Mouse (Mus musculus) midbrain, embryonic 11.5 days (tissue): Measurements from ENCODE around the gene Zfand4. TPM values are rescaled to one million over a fixed set of nuclear protein-coding genes. Genes with fewer than 3 reads are reported as not detected.
A peak's percentile ranks its signal among the peaks of the same experiment; 100 is the strongest.
"Not testable (repeated sequence)": the region's sequence is repeated elsewhere in the genome, so short reads cannot be mapped to it uniquely, and the experiment has no call there.

Experiments used
- ATAC-seq: fragments of 200-750 bp; cut with Nextera tagmentation; 2 replicates; pipeline ENCODE4 v1.8.0; 2017; ENCODE audit warnings: moderate TSS enrichment, moderate library complexity; ENCODE audit not compliant: low FRiP score
- DNase-seq: peaks from one replicate; pipeline ENCODE4 v3.0.0; 2015; ENCODE audit warnings: low spot score; ENCODE audit errors: missing footprints
- H3K27ac ChIP-seq: fragments of 300-500 bp; sonication (generic); 2 replicates; pipeline ENCODE4 v1.5.1; 2014; ENCODE audit warnings: low read depth, low read length
- H3K27me3 ChIP-seq: fragments of 300-500 bp; sonication (generic); 2 replicates; pipeline ENCODE4 v1.6.1; 2014; ENCODE audit warnings: mild to moderate bottlenecking, low read length, moderate library complexity, mixed read lengths; ENCODE audit not compliant: control insufficient read depth, insufficient read depth
- H3K36me3 ChIP-seq: fragments of 300-500 bp; sonication (generic); 2 replicates; pipeline ENCODE4 v1.6.1; 2014; ENCODE audit warnings: mild to moderate bottlenecking, low read length, moderate library complexity, mixed read lengths; ENCODE audit not compliant: control insufficient read depth, insufficient read depth
- H3K4me1 ChIP-seq: fragments of 300-500 bp; sonication (generic); 2 replicates; pipeline ENCODE4 v1.6.1; 2014; ENCODE audit warnings: low read length; ENCODE audit not compliant: control insufficient read depth, insufficient read depth
- H3K4me2 ChIP-seq: fragments of 300-500 bp; sonication (generic); 2 replicates; pipeline ENCODE4 v1.6.1; 2014; ENCODE audit warnings: mild to moderate bottlenecking, moderate library complexity
- H3K4me3 ChIP-seq: fragments of 300-500 bp; sonication (generic); 2 replicates; pipeline ENCODE4 v1.5.1; 2014; ENCODE audit warnings: low read depth, low read length
- H3K9ac ChIP-seq: fragments of 300-500 bp; sonication (generic); 2 replicates; pipeline ENCODE4 v1.6.1; 2014; ENCODE audit warnings: low read length
- H3K9me3 ChIP-seq: fragments of 300-500 bp; sonication (generic); 2 replicates; pipeline ENCODE4 v1.6.1; 2016; ENCODE audit warnings: low read length; ENCODE audit not compliant: control insufficient read depth
- WGBS: fragments of 180-500 bp; shearing (Covaris S2); extraction: QIAGEN DNeasy Blood & Tissue Kit; methylation state at CpG from one replicate; pipeline ENCODE4 v1.1.7; 2014; 5-methylcytosine and 5-hydroxymethylcytosine counted together
- polyA plus RNA-seq: library from polyadenylated mRNA; unstranded; fragments of >200 nt; fragmentation: Nextera tagmentation; extraction: Ambion mirVana; gene quantifications from 2 replicates; pipeline ENCODE4 v1.2.1, GENCODE M21; 2014

The Zfand4 gene
- 13.3 and 14.3 TPM in 2 replicates for polyA plus RNA-seq

DNA sequence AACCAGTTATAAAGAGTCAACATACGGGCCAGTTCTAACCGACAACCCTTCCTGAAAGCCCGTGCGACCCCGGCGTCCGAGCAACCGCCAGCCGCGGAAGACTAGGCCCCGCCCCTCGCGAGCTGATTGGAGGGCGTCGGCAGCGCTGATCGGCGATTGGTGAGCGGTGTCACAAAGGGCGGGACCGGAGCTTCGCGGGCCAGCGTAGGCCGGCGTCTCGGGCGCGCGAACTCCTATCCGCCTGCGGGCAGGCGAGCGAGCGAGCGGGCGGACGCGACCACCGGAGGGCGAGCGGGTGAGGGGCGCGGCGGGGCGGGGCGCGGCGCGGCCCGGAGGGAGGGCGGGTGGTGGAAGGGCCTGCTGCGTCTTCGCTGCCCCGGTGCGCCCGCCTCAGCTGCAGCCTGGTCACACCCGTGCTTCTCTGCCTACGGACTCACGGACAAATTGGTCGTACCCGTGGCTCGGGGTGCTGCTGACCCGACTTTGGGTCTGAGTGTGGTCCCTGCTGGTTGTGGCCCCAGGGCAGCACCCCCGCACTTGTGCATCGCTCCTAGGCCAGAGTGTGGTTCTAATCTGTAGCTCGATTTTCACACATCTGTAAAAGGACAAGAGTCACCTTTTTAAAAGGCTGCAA, at the start of gene Zfand4:
Gene Zfand4 (plus strand): TSS at position 205 of the 634 bp plus-strand sequence.
- ATAC-seq: peak; percentile 95
- WGBS: under 1% methylated on average over 60 of the region's 67 CpGs

DNA sequence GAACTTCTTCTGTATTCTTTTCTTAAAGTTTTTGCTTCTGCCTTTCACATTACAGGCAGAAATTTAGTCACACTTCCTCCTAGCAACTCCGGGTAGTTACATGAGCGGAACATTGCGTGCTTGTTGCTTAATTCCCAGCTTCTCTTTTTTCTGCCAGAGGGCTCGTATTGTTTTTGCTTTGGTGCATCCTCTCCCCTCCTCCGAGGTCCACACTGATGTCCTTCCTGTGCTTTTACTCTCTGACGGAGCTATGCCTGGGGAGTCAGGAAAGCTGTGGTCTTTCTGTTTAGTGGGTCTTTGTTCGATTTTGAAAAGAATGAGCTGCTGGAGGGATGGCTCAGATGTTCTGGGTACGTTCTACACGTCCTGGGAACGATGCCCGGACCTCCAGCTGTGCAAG, 36.3 kb upstream of the Zfand4 start:
- Histone ChIP-seq H3K27me3 (no peaks in the 10 kb centered on the region), H3K27ac (no peak overlapping the region), H3K9ac (no peak overlapping the region), H3K4me2 (no peak overlapping the region), H3K9me3 (no peaks in the 10 kb centered on the region), H3K36me3 (peaks cover 5% of the 10 kb centered on the region), H3K4me3 (no peak overlapping the region), H3K4me1 (no peaks in the 10 kb centered on the region)
- WGBS: 76% methylated on average over 11 of the region's 11 CpGs
- no peak for DNase-seq
- ATAC-seq: no peak

More for the DNA sequence above, at the start of gene Zfand4:
- H3K9me3 ChIP-seq: no peaks in the 10 kb centered on the region
- H3K4me2 ChIP-seq: peak within 1 kb of the TSS; percentile 61
- H3K4me1 ChIP-seq: peaks cover 17% of the 10 kb centered on the region
- peak within 1 kb of the TSS; percentile 71 for H3K27ac ChIP-seq
- DNase-seq: peak; percentile 99
- no peaks in the 10 kb centered on the region for H3K27me3 ChIP-seq
- no peaks in the 10 kb centered on the region for H3K36me3 ChIP-seq
- H3K9ac ChIP-seq: peak within 1 kb of the TSS; percentile 80
- peak within 1 kb of the TSS; percentile 60 for H3K4me3 ChIP-seq

DNA sequence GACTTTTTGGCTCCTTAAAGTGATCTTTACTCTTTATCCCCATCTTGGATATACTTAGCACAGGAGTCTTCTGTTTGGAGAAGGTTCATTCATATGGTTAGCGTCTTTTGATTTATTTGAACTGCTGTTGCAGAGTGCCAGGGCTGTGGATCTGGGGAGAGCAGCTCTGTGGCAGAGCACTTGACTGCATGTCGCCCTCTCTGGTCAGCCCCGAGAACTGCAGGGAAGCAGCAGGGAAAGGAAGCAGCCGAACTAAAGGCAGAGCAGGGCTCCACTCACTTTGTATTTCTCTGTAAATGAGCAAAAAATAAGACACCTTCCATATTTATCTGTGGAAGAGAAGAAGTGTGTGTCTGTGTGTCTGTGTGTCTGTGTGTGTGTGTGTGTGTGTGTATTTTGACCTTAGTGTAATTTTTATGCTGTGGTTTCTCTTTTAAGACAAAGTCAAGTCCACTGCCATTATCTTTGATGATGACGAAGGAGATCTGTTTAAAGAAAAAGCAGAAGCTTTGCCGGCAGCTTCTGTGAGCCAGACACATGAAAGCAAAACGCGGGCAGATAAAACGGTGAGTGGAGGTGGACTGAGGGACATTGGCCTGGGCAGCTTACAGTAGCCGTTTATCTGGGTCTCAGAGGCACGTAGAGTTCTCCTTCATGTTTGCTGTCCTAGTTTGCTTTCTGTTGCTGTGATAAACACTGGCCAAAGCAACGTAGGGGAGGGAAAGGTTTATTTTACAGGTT, 35.1 kb upstream of the Zfand4 start:
- WGBS: 64% methylated on average over 12 of the region's 12 CpGs

DNA sequence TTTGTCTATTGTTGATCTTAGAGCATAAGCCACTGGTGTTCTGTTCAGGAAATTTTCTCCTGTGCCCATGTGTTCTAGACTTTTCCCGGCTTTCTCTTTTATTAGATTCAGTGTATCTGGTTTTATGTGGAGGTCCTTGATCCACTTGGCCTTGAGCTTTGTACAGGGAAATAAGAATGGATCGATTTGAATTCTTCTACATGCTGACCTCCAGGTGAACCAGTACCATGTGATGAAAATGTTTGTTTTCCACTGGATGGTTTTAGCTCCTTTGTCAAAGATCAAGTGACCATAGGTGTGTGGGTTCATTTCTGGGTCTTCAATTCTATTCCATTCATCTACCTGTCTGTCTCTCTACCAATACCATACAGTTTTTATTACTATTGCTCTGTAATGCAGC, 29.2 kb upstream of the Zfand4 start:
- H3K27ac ChIP-seq, H3K27me3 ChIP-seq, H3K36me3 ChIP-seq, DNase-seq, H3K4me3 ChIP-seq, H3K9ac ChIP-seq, ATAC-seq, H3K4me1 ChIP-seq, H3K9me3 ChIP-seq, H3K4me2 ChIP-seq: not testable (repeated sequence)
- WGBS: 97% methylated on average over 2 of the region's 2 CpGs

More for the DNA sequence above, 35.1 kb upstream of the Zfand4 start:
- Histone ChIP-seq H3K9ac (no peak overlapping the region), H3K4me1 (no peaks in the 10 kb centered on the region), H3K27me3 (no peaks in the 10 kb centered on the region), H3K27ac (no peak overlapping the region), H3K9me3 (no peaks in the 10 kb centered on the region), H3K4me3 (no peak overlapping the region), H3K36me3 (peaks cover 5% of the 10 kb centered on the region), H3K4me2 (no peak overlapping the region)
- ATAC-seq: peak; percentile 30; the same call in 1 of the 2 replicates
- peak; percentile 95 for DNase-seq

DNA sequence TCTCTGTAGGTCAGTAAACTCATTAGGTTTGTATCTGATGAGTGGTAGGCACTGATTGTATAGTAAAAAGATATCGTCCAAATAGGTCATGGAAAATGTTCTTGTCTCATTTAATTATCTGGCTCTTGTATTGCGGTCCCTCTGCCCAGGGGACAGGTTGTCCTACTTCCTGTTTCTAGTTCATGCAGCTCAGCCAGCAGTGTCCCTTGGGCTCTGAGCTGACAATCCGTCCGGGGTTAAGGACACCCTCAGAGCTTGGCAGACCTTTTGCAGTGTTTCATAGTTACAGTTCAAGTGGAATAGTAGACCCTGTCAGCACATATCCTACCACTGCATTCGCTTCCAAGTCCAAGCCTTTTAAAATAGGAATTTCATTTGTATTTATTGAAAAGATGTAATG, 28.7 kb upstream of the Zfand4 start:
- 95% methylated on average over 5 of the region's 5 CpGs for WGBS
- no peak for ATAC-seq
- no peak for DNase-seq

DNA sequence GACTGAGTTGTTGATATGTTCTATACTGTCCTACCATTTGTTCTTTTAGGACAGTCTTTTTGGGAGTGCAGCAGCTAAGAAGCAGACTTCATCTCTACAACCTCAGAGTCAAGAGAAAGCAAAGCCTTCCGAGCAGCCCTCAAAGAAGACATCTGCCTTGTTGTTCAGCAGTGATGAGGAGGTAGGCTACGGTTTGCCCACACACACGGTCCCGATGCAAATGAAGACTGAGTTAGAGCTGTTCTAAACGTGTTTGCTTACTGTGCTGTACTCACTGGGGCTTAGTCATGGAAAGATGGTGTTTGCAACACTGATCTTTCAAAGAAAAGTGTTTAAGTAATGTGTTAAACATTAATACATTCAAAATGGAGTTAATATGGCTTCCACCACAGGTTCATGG, 25.9 kb upstream of the Zfand4 start:
- Histone ChIP-seq H3K4me2 (no peak overlapping the region), H3K9ac (no peak overlapping the region), H3K9me3 (no peaks in the 10 kb centered on the region), H3K27ac (no peak overlapping the region), H3K4me3 (no peak overlapping the region), H3K36me3 (peaks cover 8% of the 10 kb centered on the region), H3K27me3 (no peaks in the 10 kb centered on the region), H3K4me1 (no peaks in the 10 kb centered on the region)
- WGBS: 89% methylated on average over 5 of the region's 5 CpGs
- ATAC-seq (no peak), DNase-seq (no peak)

More for the DNA sequence above, 28.7 kb upstream of the Zfand4 start:
- H3K27ac ChIP-seq: no peak overlapping the region
- H3K4me1 ChIP-seq: no peaks in the 10 kb centered on the region
- H3K27me3 ChIP-seq: no peaks in the 10 kb centered on the region
- H3K4me2 ChIP-seq: no peak overlapping the region
- no peaks in the 10 kb centered on the region for H3K9me3 ChIP-seq
- H3K36me3 ChIP-seq: peaks cover 6% of the 10 kb centered on the region
- no peak overlapping the region for H3K4me3 ChIP-seq
- no peak overlapping the region for H3K9ac ChIP-seq

DNA sequence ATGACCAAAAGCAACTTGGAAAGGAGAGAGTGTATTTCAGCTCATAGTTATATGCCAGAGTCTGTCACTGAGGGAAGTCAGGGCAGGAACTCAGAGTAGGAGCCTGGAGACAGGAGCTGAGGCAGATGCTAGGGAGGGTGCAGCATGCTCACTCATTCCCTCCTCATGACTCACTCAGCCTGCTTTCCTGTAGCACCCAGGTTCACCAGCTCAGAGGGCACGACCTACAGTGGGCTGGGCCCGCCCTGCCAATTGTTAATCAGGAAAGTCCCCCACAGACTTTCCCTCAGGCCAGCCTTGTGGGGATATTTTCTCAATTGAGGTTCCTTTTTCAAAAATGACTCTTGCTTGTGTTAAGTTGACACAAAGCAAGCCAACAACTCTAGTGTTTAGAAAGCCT, 23.7 kb upstream of the Zfand4 start:
- Histone ChIP-seq H3K36me3 (peaks cover 10% of the 10 kb centered on the region), H3K27me3 (no peaks in the 10 kb centered on the region), H3K27ac (no peak overlapping the region), H3K9me3 (no peaks in the 10 kb centered on the region), H3K9ac (no peak overlapping the region), H3K4me3 (no peak overlapping the region), H3K4me2 (no peak overlapping the region), H3K4me1 (no peaks in the 10 kb centered on the region)
- 80% methylated on average over 2 of the region's 2 CpGs for WGBS
- no peak for DNase-seq
- ATAC-seq: no peak

DNA sequence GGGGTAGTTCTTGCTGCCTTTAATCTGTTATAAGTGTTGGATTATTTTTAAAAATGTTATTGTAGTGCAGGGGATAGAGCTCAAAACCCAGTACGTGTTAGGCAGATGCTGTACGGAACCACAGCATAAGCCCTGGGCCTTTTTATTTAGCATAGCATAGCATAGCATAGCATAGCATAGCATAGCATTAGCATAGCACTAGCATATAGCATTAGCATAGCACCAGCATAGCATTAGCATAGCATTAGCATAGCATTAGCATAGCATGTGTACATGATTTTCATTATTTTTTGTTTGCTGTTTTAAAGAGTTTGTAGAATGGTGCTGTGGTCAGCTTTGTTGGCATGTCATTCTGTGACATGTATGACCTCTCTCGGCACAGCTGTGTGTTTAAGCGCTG, 4.4 kb upstream of the Zfand4 start:
- H3K27me3 ChIP-seq: no peaks in the 10 kb centered on the region
- no peak overlapping the region for H3K27ac ChIP-seq
- WGBS: 92% methylated on average over 4 of the region's 4 CpGs
- no peaks in the 10 kb centered on the region for H3K4me1 ChIP-seq
- peaks cover 2% of the 10 kb centered on the region; the same call in 1 of the 2 replicates for H3K36me3 ChIP-seq
- ATAC-seq: no peak
- H3K4me2 ChIP-seq: no peak overlapping the region
- H3K4me3 ChIP-seq: no peak overlapping the region
- peak; percentile 35 for DNase-seq
- H3K9me3 ChIP-seq: no peaks in the 10 kb centered on the region
- H3K9ac ChIP-seq: no peak overlapping the region

DNA sequence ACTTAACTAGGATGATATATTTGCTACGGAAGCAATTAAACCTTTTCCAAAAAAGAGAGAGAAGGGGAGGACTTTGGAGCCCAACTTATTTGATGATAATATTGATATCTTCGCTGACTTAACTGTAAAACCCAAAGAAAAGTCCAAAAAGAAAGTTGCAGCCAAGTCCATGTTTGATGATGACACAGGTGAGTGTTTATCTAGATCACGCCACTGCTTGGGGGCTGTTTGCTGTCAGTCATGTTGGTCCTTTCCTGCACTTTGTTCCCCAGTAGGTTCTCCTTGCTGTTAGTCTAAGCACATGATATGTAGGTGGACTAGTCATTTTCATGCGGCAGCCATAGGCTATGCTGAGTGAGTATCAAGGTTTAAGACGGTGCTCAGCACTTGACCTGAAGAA, 3.5 kb upstream of the Zfand4 start:
- H3K9me3 ChIP-seq: no peaks in the 10 kb centered on the region
- peaks cover 3% of the 10 kb centered on the region for H3K4me1 ChIP-seq
- H3K27me3 ChIP-seq: no peaks in the 10 kb centered on the region
- no peak overlapping the region for H3K27ac ChIP-seq
- no peak overlapping the region for H3K9ac ChIP-seq
- ATAC-seq (no peak), DNase-seq (no peak)
- peaks cover 2% of the 10 kb centered on the region; the same call in 1 of the 2 replicates for H3K36me3 ChIP-seq
- 91% methylated on average over 5 of the region's 5 CpGs for WGBS
- no peak overlapping the region for H3K4me3 ChIP-seq
- H3K4me2 ChIP-seq: no peak overlapping the region
